Mouse (Mus musculus): ENCODE measurements around the gene C8a. TPM values are rescaled to one million over a fixed set of nuclear protein-coding genes. Genes with fewer than 3 reads are reported as not detected.

C8a gene
- total RNA-seq, 2 experiments from 2014 or later = not detected

DNA sequence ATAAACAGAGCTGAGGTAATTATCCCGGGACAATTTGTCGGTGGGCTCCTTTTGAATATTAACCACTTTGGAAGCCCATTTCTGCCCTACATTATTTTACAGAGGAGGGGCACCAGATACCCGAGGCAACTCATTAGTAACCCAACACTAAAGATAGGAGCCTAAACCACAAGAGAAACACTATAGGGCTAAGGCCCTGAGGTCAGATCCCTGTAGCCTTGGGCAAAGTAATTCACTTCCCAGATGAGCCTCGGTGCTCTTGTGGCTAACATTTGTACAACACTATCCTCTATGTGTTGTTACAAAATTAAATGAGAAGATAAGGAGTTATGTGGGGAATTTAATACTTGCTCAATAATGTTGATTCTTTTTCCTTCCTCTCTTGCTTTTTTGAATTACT lies 32.7 kb downstream of the C8a start:
- DNase-seq (ENCODE audit: low spot score in 2 of 2) = no peak

DNA sequence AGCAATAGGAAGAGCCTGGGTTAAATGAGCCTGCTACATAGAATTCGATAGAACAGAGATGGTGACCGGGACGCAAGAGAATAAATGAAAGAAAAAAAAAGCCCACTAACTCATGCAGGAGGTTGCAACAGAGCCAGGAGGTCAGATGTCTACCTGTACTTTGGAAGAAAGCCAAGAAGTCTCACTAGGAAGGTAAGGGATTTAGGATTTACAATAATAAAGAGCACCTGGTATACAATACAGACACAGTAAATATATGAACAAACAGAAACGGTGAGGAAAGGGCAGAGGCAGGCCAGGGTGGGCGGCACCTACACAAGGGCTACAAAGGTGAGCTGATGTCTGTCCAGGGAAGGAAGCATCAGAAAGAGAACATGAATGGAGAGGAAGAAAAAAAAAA lies 34.0 kb downstream of the C8a start:
- no peak for DNase-seq (ENCODE audit: low spot score in 2 of 2)

DNA sequence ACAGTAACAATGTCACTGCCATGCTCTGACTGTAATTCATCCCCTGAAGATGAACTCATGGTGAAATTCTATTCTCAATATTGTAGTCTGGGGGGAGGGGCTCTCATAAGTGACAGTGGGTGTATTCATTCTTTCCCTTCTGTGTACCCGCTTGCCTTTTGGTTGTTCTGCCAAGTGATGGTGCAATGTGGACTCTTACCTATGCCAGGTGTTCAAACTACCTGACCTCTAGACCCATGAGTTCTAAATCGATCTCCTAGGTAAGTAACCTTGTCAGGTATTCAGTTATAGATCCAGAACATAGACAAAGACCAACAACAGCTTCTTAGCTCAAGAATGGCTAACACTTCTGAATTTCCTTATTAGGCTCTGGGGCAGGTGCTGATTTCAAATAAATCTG lies 37.9 kb downstream of the C8a start:
- DNase-seq (ENCODE audit: low spot score in 2 of 2) = no peak

DNA sequence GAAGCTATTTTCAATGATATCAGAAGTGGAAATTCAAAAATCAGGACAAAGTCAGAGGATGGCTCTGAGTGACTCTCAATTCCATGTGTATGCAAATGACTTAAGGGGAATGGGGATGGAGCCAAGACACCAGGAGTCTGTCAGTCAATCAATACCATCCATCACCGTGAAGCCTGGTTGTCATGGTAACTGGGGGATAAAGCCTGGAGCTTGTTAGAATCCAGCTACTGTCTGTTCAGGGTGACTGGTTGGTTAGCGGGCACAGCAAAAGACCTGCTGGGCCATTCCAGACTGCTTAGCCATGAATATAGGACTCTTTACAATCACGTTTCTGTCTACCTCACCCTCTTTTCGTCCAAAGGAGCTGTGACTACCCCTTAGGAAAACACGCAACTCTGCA lies 41.1 kb downstream of the C8a start:
- no peak for DNase-seq (ENCODE audit: low spot score in 2 of 2)

DNA sequence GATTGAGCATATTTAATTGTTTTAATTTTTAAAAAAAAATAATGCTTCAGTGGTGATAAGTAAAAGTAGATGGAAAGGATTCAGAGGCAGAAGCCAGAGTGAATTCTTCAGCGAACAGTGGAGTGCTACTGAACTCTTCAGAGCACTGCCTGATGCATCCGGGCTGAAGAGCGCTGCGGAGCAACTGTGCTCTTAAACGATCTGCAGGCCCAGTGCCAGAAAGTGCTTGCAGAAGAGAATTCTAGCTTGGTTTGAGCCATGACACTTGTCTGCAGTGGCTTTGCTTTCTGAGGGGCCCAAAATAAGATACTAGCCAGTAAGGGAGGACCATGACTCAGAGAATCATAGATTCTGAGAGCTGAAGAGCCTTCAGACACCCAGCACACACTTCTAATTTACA lies 47.3 kb downstream of the C8a start:
- peak; percentile 40 to 44 for DNase-seq (ENCODE audit: low spot score in 2 of 2)

DNA sequence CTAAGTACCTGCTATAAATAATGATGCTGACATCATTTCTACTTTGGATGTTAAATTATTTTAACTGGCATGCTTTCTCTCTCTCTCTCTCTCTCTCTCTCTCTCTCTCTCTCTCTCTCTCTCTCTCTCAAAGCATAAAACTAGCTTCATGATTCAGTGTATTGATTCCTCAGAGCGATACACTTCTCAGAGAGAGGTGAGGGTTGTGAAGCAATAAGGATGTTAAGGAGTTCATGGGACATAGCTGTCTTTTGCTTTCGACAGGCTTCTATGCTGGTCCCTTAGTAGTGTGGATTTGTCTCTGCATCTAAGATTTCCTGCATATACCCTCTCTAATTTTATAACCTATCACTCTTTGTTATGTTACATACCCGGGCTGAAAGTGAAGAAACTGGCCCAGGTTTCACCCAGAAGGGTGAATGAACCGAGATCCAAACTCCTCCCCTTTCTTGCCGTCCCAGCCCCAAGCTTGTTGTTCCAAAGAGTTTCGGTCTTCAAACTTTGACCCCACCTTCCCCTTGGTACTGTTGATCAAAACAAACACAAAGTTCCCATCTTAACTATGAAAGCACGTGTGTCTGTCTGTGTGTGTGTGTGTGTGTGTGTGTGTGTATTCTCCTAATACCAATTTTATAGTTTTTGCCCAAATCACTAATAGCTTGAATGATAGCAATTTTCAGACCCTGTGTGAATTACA lies 51.7 kb downstream of the C8a start:
- DNase-seq (ENCODE audit: low spot score in 2 of 2) = no peak

DNA sequence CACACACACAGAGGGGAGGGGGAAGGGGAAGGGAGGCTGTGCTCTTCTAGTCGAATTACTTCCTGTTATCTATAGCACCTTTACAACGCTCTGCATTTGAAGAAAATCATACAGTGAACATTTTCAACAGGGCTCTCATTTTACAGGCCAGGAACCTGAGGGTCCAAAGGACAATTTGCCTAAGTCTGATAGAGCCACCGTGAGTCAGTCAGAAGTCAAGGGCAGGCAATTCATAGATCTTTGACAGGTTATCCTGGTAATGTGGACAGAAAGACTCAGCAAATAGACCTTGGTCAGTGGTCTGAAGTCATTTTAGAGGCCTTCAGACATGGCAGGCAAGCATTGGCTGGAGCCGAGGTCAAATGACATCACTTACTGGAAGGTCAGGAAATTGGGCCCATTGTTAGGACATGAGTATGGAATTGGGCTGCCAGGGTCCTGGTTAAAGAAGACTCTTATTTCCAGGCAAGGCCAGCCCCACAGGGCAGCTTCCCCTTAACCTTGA lies 52.5 kb downstream of the C8a start:
- no peak for DNase-seq (ENCODE audit: low spot score in 2 of 2)

DNA sequence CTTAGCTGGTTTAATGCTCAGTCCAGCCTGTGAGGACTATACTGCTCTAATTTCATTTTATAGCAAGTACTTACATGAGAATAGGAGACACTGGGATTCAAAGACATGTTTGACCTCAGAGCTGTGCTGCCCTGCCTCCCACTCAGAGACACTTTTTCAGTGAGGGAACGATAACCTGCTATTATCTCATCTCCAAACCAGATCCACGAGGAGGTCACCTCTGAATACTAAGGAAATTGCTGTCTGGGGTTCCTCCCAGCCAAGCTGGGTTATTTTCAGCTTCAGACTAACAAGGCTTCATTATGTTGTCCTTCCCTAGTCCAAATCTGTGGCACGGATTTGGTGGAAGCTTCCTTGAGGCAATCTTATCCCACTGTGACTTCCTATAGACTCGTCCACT lies 56.3 kb downstream of the C8a start:
- no peak for DNase-seq (ENCODE audit: low spot score in 2 of 2)

DNA sequence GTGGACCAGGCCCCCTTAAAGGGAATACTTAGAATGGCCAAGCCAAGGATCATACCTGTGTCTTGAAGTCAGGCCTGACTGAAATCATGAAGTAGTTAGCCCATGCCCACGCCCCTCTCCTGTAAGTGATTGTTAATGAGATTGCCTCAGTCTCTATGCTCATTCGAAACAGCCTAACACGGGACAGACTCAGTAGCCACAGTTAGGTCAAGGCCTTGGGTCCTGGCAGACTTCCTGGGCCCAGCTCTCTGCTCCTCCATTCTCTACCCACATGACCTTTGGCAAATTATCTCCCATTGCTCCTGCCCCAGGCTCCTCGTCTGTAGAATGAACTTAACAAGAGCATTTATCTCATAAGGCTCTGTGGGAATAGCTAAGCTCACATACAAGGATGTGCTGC lies 57.2 kb downstream of the C8a start:
- DNase-seq (ENCODE audit: low spot score in 2 of 2) = no peak

DNA sequence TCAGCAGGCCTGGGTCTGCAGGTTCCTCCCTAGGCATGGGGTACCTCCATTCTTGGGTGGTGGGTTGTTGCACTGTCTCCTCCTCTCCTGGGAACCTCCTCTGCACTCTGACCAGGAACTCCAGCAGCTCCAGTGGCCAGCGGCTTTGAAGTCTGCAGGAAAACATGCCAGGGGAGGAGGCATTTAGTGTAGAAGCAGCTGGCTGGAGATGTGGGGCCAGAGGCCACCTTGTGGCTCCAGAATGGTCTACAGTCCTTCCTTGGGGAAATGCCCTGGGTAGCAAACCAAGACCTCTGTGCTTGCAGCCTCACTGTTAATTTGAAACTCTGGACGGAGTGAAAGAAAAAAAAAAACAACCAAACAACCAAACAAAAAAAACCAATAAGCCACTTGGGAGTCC lies 58.7 kb downstream of the C8a start:
- DNase-seq (ENCODE audit: low spot score in 2 of 2) = no peak

DNA sequence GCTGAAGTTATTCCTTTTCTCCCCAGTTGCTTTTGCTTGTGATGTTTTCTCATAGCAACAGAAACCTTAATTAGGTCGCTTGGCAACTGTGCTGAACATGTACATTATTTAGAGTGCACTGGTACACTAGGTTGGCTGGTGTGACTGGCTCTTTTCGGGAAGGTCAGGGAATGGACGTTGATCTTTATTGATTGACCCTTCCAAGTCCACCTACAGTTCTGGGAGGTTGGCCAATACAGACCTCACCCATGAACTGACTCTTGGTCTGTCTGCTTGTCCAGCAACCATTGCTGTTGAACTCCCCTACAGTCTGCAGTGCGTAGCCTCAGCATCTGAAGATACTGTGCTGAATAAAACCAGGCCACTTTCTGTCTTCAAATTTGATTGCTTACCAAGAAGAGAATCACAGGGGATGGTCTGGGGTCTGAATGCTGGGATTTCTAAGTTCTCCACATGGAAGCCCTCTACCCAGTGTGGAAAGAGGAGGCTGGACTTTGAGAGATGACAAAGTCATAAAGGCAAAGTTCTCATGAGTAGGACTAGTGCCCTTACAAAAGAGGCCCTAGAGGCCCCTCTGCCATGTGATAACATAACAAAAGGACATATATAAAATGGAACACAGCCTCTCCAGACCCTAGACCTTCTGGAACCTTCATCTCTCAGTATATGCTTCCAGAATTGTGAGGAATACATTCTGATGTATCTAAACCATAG lies 59.5 kb downstream of the C8a start:
- DNase-seq (ENCODE audit: low spot score in 2 of 2) = no peak

DNA sequence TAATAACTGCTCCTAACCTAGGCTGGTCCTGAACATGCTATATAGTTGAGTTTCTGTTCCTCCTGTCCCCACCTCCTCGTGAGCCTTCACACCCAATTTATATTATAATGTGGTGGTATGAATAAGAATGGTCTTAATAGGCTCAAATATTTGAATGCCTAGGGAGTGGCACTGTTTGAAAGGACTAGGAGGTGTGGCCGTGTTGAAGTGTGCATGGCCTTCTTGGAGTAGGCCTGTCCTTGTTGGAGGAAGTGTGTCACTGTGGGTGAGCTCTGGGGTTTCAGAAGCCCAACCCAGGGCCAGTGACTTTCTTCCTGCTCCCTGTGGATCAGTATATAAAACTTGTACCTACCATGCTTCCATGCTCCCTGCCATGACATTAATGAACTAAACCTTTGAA lies 62.6 kb downstream of the C8a start:
- no peak for DNase-seq (ENCODE audit: low spot score in 2 of 2)

DNA sequence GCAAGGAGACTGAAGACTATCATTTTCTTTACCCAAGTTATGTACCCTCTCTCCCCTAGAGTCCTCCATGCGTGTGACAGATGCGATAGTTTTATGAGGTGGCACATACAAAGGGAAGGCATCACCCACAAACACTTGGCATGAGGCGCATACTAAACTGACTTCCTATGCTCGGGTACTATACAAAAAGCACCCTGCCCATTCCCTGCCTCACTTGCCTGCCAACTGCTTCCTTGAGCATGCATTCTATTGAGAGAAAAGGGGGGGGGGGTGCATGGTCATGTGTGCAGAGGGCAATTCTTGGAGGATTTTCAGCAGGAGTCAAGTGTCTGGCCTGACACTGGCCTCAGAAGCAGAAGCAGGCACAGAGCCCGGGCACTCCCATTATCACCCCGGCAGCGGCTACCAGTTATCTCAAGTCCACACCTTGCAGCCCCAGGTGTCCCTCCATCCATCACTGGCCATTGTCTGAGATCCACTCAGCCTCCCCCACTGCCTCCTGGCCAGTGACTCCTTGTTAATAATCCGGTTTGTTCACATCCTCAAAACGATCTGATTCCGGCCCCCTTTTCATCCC lies 65.4 kb downstream of the C8a start:
- DNase-seq (ENCODE audit: low spot score in 2 of 2) = no peak

DNA sequence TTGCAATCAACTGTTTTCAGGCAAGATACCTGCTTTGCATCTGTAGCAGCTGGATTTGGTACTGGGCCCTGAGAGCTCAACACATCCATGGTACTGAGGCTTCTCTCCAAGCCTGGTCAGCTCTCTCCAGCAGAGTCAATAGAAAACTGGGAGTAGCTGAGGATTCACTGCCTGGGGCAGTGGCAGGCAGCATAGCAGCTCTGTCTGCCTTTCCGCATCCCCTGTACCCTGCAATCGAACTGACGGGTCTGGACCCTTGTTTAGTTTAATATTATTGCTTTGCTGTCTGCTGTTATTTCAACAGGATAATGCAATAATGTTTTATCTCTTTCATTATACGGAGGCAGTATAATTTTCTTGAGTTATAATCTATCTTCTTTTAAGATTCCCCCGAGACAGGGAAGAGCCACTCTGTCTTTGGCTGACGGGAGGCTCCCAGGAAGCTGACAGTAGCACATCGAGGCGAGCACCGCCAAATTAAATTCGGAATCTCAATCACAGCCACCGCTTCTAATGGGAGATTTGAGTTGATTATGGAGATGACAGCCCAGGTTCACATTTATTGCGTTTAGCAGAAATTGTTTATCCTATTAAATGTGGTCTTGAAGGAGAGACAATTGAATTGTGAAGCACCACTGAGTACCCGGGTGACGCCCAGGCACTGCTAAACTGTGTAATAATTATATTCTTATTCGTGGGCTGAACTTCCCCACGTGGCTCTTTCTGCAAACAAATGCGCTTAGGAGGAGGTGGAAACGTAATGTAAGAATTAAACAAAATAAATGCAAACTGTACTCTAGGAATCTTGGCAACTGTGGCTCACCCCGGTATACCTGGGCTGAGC lies 70.6 kb downstream of the C8a start:
- DNase-seq (ENCODE audit: low spot score in 2 of 2) = no peak

DNA sequence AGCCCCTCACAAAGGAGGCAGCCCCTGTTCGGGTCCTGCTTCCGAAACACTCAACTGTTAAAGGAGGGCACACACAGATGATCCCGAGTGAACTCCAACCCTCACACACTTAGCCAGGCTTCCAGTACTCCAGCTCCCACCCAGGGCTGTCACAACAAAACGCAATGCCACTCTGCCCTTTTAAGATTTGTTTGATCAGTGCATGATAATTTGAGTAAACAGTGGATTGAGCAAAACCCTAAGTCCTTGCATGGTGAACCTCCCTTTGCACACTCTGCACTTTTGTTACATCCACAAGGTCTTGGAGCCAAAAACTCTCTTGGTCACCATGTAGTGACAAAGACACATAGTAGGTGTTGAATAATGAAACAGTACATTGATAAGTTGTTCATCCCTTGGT lies 72.1 kb downstream of the C8a start:
- no peak for DNase-seq (ENCODE audit: low spot score in 2 of 2)

DNA sequence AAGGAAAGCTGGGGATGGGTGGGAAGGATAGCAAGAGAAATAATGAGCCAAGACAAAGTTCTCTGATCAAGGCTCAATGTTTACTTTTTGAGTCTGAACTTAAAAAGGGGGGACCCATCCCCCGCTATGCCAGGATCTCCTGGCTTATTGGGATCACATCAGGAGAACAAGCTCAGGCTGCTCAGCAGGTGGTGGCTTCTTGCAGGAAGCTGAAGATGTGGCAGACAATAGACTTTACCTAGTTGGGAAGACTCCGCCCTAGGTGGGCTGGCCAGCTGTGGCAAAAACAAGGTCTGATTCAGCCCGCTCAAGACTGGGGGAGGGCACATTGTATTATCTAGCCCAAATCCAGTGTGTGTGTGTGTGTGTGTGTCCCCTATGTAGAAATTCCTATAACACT lies 74.6 kb downstream of the C8a start:
- no peak for DNase-seq (ENCODE audit: low spot score in 2 of 2)

DNA sequence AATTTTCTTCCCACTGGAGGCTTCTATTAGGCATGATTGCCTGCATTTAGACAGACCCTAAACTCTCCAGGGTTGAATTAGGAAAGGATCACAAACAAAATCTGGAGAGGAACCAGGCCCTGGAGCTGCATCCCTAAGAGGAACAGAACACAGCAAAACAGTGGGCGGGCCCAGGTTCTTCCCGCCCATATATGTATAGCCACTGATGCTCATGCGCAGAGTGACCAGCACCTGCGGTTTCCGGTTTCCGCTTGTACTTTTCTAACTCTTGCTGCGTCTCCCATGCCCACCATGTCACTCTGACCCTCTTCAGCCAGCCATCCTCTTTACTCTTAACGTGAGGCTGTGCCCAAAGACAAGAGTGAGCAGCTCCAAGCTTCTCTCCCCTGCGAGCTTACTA lies 77.2 kb downstream of the C8a start:
- no peak for DNase-seq (ENCODE audit: low spot score in 2 of 2)

DNA sequence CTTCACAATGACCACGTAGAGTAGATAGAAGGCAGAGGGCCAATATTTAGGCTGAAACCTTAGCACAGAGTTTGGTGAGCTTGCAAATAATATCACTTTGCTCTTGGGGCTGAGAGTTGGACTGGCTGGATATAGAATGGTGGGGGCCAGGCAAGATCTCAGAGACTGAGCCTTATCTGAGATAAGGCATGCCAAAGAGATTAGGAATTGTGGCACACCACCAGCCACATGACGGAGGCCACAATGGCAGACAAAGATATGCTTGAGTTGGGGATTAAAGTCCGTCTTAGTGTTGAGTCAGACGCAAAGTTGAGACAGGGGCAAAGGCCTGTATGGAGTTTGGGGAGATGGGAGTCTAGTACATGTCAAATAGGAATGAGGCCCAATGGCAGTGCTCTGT lies 84.1 kb downstream of the C8a start:
- no peak for DNase-seq (ENCODE audit: low spot score in 2 of 2)

DNA sequence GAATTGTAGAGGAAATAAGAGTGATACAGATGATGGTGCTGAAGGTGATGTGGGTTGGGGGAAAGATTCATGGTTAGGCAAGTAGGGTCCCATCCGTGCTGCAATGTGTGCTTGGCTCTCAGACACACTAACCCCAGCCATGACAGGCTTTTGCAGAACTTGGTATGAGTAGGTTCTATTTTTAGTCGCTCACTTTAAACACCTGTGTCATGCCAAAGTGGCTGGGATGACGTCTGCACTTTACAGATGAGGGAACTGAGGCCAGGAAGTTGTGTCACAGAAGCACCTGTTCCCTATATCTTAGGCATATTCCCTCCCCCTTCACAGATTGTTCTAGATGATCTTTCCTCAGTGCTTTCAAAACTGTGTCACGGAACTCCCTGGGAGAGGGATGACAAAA lies 93.9 kb downstream of the C8a start:
- DNase-seq (ENCODE audit: low spot score in 2 of 2) = no peak

DNA sequence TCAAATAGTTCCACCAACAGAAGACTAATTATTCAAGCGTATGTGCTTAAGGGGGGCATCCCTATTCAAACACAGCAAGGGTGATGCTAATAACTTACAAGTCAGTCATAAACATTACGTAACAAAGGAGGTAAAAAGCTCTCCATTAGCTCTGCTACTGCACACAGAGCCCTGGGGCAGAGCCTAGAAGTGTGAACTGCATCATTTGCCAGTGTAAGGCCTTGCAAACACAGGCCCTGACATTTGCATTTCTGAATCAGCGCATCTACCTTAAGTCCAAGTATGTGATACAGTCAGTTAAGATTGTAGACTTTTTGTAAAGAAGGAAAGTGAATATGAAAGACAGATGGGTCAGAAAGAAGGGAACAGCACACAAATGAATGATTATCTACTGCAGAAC lies 94.8 kb downstream of the C8a start:
- no peak for DNase-seq (ENCODE audit: low spot score in 2 of 2)

DNA sequence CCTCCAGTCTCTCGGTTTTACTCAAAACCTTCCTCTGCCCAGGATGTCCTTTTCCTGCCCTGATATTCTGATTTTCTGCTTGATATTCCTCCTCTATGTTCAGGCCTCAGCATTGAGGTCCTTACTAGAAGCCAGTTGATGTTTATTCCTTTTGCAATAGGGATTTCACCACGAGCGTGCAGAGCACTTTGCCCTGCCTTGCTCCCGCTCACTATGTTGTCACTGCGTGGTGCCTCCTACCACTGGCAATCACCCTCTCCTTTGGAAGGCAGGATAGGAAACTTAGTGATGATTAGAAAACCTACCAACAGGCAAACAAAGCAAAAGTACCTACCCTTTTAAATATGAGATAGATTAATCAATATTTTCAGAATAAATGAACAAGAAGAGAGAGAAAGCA lies 96.7 kb downstream of the C8a start:
- DNase-seq (ENCODE audit: low spot score in 2 of 2) = no peak

DNA sequence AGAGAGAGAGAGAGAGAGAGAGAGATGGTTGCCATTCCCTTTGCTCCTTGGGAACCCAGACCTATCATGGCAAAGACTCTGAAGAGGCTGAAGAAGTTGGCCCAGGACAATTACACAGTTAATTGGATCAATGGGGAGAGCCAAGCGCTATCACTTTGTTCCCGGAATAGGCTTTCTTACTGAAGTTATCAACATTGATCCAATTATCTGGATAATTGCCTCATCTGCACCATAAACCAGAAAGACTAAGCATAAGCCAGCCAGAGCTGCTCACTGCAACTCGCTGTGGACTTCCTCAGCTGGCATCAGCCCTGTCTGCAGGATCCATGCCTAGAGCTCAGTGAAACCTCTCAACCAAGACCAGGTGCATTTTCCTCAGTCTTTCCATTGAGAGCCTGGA lies 100.6 kb downstream of the C8a start:
- no peak for DNase-seq (ENCODE audit: low spot score in 2 of 2)
